Mouse (Mus musculus) lung, adult 2 months (tissue): Measurements from ENCODE around the gene Adssl1. TPM values are rescaled to one million over a fixed set of nuclear protein-coding genes. Genes with fewer than 3 reads are reported as not detected.

Source experiments
- DNase-seq: peaks from one replicate; pipeline ENCODE4 v3.0.0; 2022
- H3K4me1 ChIP-seq: fragments of 200-500 bp; 2 replicates; pipeline ENCODE4 v1.6.1; 2011; ENCODE audit warnings: low read length; ENCODE audit not compliant: control insufficient read depth, insufficient read depth
- H3K4me3 ChIP-seq: fragments of 200-500 bp; replicated peaks from 2 replicates; pipeline ENCODE3; 2011; ENCODE audit warnings: low read depth, mild to moderate bottlenecking, control low read depth, low read length; ENCODE audit errors: extremely low read depth
- CTCF ChIP-seq: fragments of 200-500 bp; IDR thresholded peaks from 2 replicates; pipeline ENCODE4 v1.5.1; 2011; ENCODE audit warnings: mild to moderate bottlenecking, low read length, control low read depth; ENCODE audit not compliant: insufficient read depth
- POLR2A ChIP-seq: fragments of 200-500 bp; IDR thresholded peaks from 2 replicates; pipeline ENCODE4 v1.6.1; 2011; ENCODE audit warnings: low read depth, mild to moderate bottlenecking, control low read depth, low read length, borderline replicate concordance; ENCODE audit errors: extremely low read depth
- WGBS: fragments of 180-500 bp; shearing (Covaris S2); methylation state at CpG from one replicate; pipeline ENCODE4 v1.1.7; 2018; 5-methylcytosine and 5-hydroxymethylcytosine counted together
- polyA plus RNA-seq: library from polyadenylated mRNA; depleted of rRNA; stranded (reverse); fragments of >200 nt; gene quantifications from 2 replicates; pipeline ENCODE4 v1.2.3, GENCODE M21; 2012

The Adssl1 gene
- polyA plus RNA-seq, 1 experiment = 39.0 TPM

DNA sequence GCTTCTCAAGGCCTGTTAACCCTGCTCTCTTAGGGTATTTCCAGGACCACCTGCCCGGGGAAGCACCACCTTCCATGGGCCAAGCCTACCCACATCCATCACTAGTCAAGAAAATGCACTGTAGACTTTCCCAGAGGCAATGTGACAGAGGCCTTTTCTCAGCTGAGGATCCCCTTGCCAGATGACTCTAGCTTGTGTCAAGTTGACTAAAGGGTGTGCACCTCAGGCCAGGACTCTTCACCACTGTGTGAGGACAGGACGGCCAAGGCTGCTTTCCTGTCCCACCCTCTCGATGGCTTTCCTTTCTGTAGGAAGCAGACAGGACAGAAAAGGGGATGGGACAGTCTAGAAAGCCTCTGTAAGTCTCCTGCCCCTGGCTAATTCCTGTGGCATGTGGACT, 28.1 kb upstream of the Adssl1 start:
- TF ChIP-seq CTCF (no peak), POLR2A (no peak)
- peaks cover 58% of the 10 kb centered on the region for H3K4me1 ChIP-seq
- DNase-seq = no peak
- WGBS = 73% methylated on average over 3 of the region's 3 CpGs
- no peak overlapping the region for H3K4me3 ChIP-seq

DNA sequence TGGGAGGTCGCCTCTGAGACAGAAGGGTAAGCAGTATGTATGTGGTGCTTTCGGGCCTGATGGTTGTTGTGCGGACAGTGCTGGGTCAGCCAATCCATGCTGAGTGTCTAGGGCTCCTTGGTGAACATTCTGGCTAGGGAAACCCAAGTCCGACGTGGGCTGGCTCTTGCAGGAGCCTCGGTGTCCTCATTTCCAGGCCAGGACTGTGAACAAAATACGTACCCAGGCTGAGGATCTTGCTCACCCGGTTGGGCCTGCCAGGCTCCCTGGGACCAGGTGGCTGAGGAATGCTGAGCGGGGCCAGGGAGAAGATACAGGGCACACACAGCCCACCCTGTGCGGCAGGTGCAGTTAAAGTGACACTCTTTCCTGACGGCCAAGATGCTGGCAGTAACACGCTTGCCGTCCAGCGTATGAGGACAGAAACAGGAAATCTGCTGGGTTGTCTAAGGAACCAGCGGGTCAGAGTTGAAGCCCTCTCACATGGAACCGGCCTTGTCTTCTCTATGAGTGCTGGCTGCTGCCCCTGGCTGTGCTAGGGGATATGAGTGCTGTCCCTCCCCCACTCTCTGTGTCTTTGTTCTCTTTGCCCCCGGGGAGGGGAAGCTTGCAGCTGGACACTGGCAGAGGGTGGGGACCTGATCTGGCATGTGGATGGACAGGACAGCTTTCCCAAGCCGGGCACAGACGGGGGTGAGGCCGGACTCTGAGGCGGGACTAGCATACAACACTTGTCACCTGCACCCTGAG, 26.7 kb upstream of the Adssl1 start:
- DNase-seq = no peak
- no peak overlapping the region for H3K4me3 ChIP-seq
- WGBS = 49% methylated on average over 21 of the region's 21 CpGs

DNA sequence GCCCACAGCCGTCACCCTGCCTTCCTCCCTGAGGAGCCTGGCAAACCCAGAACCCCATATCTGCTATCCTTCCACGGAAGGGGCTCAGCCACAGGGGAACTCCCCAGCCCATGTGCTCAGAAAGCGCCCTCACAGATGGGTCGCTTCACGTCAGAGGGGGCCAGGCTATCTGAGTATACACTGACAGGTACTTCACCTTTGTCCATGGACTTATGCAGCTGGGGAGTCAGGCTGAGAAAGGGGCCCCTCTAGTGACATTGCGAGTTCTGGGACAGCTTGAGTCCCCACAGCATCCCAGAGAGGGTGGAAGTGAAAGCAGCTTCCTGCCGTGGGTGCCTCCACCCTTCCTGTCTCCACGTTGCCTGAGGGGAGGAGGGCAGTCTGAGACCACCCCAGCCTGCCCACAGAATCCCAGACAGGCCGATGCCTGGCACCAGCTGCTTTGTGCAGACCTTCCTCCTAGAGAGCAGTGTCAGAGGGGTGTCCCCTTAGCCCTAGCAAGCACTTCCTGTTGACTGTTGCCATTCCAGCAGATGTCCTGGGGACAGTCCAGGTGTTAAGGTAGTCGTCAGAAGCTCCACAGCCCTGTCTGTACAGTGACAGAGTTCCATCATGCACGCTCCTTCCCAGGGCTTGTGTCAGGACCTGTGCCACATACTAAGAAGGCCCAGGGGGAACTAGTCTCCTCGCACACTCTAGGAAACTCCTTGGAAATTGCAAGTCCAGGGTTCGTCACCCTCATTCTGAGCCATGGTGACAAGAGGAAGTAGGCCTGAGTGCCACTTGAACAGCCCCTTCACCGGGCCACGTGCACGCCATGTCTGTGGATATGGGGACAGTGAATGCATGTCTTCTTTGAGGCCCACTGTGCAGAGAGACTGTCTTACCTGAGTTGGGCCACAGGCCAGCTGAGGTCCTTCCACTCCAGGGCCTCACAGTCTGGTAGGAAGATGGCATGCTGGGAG, 25.6 kb upstream of the Adssl1 start:
- 48% methylated on average over 16 of the region's 16 CpGs for WGBS
- H3K4me1 ChIP-seq = peaks cover 50% of the 10 kb centered on the region
- H3K4me3 ChIP-seq = no peak overlapping the region
- TF ChIP-seq POLR2A (no peak), CTCF (no peak)
- DNase-seq = no peak

More for the DNA sequence above, 26.7 kb upstream of the Adssl1 start:
- TF ChIP-seq POLR2A (no peak), CTCF (no peak)
- H3K4me1 ChIP-seq = peaks cover 52% of the 10 kb centered on the region

DNA sequence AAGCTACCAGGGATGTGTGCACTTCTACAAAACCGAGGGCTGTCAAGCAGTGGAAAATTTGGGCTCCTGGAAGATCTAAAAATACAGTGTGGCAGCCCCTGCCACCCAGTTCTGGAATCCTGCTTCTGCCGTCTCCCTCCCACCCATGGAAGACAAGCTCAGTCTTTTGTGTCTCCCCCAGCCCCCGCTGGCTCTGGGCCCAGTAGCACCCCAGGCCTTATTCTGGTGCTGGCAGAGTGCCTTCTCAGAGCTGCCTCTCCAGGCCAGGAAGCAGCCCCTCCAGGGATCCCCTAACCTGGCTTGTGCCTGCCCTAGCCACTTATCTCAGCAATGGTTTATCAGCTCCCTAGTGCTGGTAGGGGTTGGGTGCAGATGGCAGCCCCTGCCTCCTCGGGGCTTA, 24.9 kb upstream of the Adssl1 start:
- H3K4me3 ChIP-seq = no peak overlapping the region
- no peak for TF ChIP-seq CTCF
- TF ChIP-seq POLR2A = no peak
- 46% methylated on average over 4 of the region's 4 CpGs for WGBS
- peaks cover 42% of the 10 kb centered on the region for H3K4me1 ChIP-seq
- DNase-seq = no peak

DNA sequence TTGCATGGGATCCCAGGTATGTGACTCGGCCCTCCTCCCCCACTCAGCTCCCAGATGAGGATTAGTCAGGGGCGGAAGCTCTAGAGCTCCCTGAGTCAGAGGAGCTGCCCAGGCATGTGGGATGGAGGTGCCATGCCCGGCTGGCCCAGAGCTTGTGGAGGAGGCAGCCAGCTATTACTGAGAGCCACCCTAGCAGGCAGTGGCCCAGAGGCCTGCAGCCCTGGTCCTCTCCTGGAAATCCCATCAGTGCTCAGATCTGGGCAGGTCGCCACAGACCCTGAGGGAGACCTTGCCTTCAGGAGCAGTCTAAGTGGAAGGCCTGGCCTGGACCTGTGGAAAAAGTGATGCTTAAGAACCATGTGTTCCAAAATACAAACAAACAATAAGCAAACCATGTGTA, 24.2 kb upstream of the Adssl1 start:
- TF ChIP-seq CTCF (no peak), POLR2A (no peak)
- WGBS = 75% methylated on average over 4 of the region's 4 CpGs
- H3K4me1 ChIP-seq = peaks cover 40% of the 10 kb centered on the region
- H3K4me3 ChIP-seq = no peak overlapping the region
- no peak for DNase-seq

DNA sequence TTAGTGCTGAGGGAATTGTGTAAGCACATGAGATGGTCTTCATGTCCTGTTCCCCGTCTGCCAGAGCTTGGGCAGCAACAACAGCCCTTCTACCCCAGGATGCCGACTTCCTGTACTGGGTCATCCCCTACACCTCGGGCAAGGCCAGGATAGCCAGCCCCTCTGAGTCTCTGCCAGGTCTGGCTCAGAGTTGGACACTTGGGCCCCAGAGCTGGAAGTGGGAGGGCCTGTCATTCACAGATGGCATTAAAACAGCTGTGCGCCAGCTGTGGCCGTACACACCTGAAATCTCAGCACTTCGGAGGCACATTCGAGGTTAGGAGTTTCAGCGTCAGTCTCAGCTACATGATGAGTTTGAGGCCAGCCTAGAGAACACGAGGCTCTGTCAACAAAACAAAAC, 23.4 kb upstream of the Adssl1 start:
- H3K4me3 ChIP-seq = no peak overlapping the region
- DNase-seq = no peak
- H3K4me1 ChIP-seq = peaks cover 37% of the 10 kb centered on the region
- 48% methylated on average over 9 of the region's 9 CpGs for WGBS
- TF ChIP-seq POLR2A (no peak), CTCF (no peak)

DNA sequence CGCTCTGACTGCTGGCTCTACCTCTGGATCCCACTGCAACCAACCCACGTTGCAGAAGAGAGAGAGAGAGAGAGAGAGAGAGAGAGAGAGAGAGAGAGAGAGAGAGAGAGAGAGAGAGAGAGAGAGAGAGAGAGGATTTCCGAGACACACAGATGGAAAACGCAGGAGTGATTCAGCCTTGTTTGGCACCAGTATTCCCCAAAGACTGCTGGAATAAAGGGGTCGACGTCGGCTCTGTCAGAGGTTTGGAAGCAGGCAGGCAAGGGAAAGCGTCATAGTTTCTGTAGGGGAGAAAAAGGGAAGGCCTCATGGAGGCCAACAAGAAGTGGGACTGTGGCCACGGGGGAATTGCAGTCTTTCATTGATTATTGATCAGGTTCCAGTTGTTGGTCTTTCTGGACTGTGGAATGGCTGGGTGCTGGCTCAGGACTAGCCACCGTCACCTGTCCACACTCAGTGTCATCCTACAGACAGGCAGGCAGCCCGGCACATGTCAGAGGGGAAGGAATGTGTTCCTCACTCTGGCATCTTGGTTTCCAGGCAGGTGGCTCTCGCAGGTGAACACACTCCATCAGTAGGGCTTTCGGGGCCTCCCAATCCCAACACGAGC, 22.8 kb upstream of the Adssl1 start:
- 76% methylated on average over 14 of the region's 14 CpGs for WGBS
- H3K4me3 ChIP-seq = no peak overlapping the region
- no peak for DNase-seq
- no peak for TF ChIP-seq POLR2A
- no peak for TF ChIP-seq CTCF
- H3K4me1 ChIP-seq = peaks cover 32% of the 10 kb centered on the region

DNA sequence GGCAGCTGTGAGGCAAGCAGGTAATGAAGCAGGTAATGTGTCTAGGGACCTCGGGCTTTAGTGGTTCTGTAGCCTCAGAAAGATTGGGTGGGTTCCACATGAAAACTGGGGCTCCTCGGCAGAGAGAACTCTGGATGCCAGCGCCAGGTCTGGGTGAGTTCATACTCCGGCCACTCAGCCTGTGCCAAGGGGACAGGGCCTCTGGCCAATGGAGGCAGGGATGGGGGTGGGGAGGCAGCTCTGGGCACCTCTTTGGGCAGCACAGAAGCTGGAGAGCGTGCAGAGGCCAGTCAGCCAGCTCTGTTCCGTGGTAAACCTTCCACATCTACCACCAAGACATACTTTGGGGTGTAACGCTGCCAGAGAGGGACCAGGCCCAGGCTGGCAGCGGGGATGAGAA, 22.2 kb upstream of the Adssl1 start:
- WGBS = 81% methylated on average over 8 of the region's 8 CpGs
- H3K4me1 ChIP-seq = peaks cover 27% of the 10 kb centered on the region
- TF ChIP-seq POLR2A (no peak), CTCF (no peak)
- H3K4me3 ChIP-seq = no peak overlapping the region
- DNase-seq = no peak

DNA sequence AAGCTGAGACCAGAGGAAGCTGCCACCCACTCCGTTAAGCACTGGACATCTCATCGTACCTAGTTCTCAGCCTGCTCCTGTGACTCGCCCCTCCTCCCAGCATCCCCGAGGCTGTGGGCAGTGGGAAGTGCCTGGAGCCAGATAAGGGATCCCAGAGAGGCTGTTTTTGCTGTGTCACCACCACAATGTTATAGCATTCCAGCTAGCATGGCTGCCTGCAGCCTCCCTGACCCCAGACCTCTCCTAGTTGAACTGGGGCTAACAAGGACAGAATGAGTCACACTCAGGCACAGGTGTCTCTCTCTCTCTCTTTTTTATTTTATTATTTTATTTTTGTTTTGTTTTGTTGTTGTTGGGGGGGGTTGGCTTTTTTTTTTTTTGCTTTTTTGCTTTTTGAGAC, 20.6 kb upstream of the Adssl1 start:
- Histone ChIP-seq H3K4me3 (no peak overlapping the region), H3K4me1 (peaks cover 11% of the 10 kb centered on the region)
- no peak for DNase-seq
- TF ChIP-seq POLR2A (no peak), CTCF (no peak)
- 61% methylated on average over 4 of the region's 4 CpGs for WGBS
